8 mouse cellular contexts compared by ENCODE assay signal in genomic region chr7:63345671-63346392, GRCm38 (mm10).
DNase-seq lines count a peak whose midpoint lies in the region; ATAC-seq lines count a peak whose summit lies in the region.
"Had no signal": no experiment of that assay in that cellular context is flagged by ENCODE, and none has a peak within 500 bp of the region (broad histone marks: within the 10 kb centered on the region; RNA-seq: fewer than 3 reads in every experiment).

No protein-coding gene starts in this region.

- peak; percentile 74; the same call in 1 of the 2 replicates for ATAC-seq in midbrain, embryonic 15.5 days (replicated peaks)

- H3K9ac ChIP-seq in midbrain, embryonic 15.5 days, result no peak overlapping the region

- no peak overlapping the region for H3K4me3 ChIP-seq in midbrain, embryonic 15.5 days
- H3K4me3 ChIP-seq: erythroblast, embryonic 14.5 days had no signal

- no peaks in the 10 kb centered on the region for H3K36me3 ChIP-seq in midbrain, embryonic 15.5 days (replicated peaks)

- H3K4me1 ChIP-seq in midbrain, embryonic 15.5 days, result no peaks in the 10 kb centered on the region

- H3K4me2 ChIP-seq in midbrain, embryonic 15.5 days, result no peak overlapping the region

- WGBS in midbrain, embryonic 15.5 days, result 29% methylated on average over 11 of the region's 11 CpGs

- peak; percentile 59 for DNase-seq in urinary bladder, postnatal 14 days (ENCODE audit: low spot score)
- no peak for DNase-seq in urinary bladder, postnatal 10 days (ENCODE audit: low spot score)
- peak; percentile 58 for DNase-seq in cerebellum, adult 9-10 months
- peak; percentile 76 to 82 for DNase-seq in frontal cortex, postnatal 14 days (ENCODE audit: low spot score in 2 of 2)
- peak; percentile 64 to 75 for DNase-seq in layer of hippocampus, postnatal 25 days (ENCODE audit: extremely low spot score in 1 of 2, low spot score in 1 of 2)
- DNase-seq in MN1 (ENCODE audit: low spot score), result no peak

- no peak overlapping the region for H3K27ac ChIP-seq in midbrain, embryonic 15.5 days

- no peaks in the 10 kb centered on the region for H3K27me3 ChIP-seq in midbrain, embryonic 15.5 days (replicated peaks)

- H3K9me3 ChIP-seq in midbrain, embryonic 15.5 days, result no peaks in the 10 kb centered on the region

Comparison
In these comparisons a context has a peak if more than half of its experiments do, and no peak if none do; other contexts are left out.
1. DNase-seq: peak in urinary bladder, postnatal 14 days (single experiment), cerebellum, adult 9-10 months (single experiment), frontal cortex, postnatal 14 days (2 of 2) and layer of hippocampus, postnatal 25 days (2 of 2); none in urinary bladder, postnatal 10 days (single experiment) and MN1 (single experiment).